Mouse (Mus musculus): ENCODE results near the gene Gm43720. TPM values are rescaled to one million over a fixed set of nuclear protein-coding genes. Genes with fewer than 3 reads are reported as not detected.
A peak's percentile ranks its signal among the peaks of the same experiment; 100 is the strongest.

The Gm43720 gene
- total RNA-seq, 2 experiments from 2014 or later: not detected

DNA sequence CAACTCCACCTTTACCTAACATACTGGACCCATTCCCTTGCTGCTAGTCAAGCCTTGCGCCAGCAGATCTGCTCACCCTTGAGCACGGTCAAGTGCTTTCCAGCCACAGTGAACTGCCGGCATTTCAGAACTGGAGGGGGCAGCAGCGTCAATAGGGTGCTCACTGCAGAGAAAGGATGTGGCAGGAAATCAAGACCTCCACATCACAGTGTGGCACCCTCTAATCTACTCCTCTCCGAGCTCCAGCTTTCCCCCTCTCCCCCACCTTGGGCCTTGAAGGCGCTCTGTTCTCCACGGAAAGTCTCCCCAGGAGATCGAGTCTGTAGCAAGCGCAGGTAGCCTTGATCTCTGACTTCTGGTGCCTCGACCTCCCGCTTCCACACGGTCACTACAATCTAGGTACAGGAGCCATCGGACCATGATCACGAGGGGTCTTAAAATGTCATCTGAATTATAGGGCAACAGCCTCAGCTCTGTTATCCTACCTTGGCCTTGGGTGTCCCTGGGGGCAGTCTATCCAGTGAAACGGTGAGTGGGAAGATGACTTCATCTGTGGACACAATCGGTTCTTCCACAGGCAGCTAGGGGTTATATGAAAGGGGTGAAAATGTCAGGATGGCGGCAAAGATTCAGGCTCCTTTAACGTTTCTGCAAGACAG lies 17.0 kb downstream of the Gm43720 start:
- no peak for DNase-seq (ENCODE audit: low spot score in 2 of 2)

DNA sequence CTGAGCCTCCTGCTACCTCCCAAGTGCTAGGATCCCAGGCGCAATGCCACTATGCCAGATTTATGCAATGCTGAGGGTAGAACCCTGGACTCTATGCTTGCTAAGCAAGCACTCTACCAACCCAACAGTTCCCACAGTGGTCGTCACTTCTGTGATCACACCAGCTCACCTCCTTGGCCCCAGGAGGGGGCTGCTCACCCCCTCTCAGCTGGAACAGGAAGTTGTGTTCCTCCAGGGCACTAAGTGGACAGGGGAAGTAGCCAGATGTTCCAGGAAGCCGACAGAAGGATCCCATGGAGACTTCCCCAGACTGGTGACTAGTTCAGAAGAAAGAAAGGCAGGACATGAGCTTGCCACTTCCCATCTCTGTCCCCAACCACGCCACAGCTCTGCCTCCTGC lies 17.8 kb downstream of the Gm43720 start:
- DNase-seq (ENCODE audit: low spot score in 2 of 2): no peak

DNA sequence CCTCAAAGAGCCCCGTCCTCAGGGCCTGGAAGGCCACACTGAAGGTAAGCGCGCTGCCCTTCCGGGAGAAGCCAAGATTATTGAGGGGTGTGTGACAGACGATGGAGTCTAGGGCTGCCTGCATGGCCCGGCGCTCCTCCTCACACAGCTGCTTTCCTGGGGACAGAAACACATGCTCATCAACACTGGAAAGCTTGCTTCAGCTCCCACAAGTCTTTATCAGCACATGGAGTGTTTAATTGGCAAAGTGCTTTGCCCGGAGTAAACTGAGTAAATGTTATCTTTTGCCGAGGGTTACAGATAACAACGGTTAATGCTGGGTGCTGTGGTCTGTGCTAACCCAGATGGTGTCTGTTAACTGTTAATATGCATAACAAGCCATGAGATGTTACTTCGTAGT lies 18.9 kb downstream of the Gm43720 start:
- no peak for DNase-seq (ENCODE audit: low spot score in 2 of 2)

DNA sequence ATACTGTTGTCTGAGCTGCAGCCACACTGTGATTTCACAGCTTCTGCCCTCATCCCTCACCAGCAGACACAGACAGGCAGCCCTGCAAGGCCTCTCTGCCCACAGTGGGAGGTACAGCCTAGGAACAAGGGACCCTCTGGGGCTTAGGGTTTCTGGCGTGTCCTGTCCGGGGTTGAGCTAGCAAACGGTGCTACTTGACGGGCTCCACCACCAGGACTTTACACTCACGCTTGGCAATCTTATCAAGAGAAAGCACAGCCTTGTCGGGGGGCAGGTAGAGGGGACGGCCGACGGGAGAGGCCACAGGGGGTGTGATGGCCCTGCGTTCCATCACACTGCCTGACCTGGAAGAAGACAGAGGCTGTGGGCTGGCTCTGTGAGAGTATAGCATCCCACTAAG lies 19.7 kb downstream of the Gm43720 start:
- DNase-seq (ENCODE audit: low spot score in 2 of 2): no peak

DNA sequence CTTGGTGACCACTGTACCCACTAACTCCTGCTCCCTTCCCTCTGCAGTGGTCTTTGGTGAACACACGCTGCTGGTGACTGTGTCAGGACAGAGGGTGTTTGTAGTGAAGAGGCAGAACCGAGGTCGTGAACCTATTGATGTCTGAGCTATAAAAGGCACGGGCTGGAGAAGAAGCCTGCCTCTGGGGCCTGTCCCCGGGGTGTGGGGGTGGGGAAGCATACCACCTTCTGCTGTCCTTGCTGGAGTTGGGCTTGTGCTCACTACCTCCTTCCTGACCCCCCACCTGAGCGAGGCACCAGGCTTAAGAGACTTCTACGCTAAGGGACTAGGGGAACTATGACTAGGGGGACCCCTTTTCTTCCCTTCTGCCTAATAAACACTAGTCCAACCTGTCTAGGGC lies 20.8 kb downstream of the Gm43720 start:
- DNase-seq (ENCODE audit: low spot score in 2 of 2): no peak

- DNase-seq (ENCODE audit: low spot score in 2 of 2): no peak
Measured at GRCm38 (mm10) chr5:138258542-138258941, 21.2 kb downstream of the Gm43720 start.

- DNase-seq (ENCODE audit: low spot score in 2 of 2): no peak
Measured at GRCm38 (mm10) chr5:138258078-138258477, 21.7 kb downstream of the Gm43720 start.

DNA sequence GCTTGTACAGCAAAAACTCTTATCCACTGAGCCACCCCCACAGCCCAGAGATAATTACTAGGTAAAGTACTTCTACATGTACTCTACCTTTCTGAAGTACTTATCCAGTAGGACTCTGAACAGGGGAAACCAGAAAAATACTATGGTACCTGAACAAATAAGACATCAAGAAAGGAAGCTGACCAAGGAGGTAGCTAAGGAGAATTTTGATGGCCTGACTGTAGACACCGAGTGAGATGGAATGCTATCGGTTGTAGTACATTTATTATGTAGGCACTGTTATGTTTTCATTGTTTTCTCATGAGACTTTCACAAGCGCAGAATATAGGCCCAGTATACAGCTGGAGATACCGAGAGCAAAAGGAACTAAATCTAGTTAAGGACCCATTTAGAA lies 22.2 kb downstream of the Gm43720 start:
- no peak for DNase-seq (ENCODE audit: low spot score in 2 of 2)

DNA sequence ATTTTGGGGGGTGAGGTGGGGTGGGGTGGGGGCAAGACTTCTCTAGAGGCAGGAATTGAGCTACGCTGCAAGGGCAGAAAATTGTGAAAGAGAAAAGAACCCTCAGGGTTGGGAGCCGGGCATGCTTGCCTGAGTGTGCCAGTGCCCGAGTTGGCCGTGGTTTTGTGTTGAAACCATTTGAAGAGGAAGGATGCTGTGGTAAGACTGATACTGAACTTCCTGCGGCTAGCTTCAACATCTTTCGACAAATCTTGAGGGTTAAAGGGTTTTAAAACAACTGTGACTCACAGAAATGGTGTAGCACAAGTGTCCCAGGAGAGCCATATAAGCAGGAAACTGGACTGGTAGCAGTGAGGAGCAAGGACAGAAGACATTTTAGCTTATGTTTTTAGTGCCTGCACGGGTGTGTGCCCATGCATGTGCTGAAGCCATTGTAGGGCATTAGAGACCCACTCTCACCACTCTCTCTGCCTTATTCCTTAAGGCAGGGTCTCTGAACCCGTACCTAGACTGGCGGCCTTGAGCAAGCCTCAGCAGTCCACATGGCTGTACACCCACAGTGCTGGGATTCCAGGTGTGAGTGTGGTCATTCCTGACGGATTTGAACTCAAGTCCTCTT lies 22.7 kb downstream of the Gm43720 start:
- no peak for DNase-seq (ENCODE audit: low spot score in 2 of 2)

GRCm38 (mm10) chr5:138256094-138256467 lies 23.7 kb downstream of the Gm43720 start:
- no peak for DNase-seq (ENCODE audit: low spot score in 2 of 2)

GRCm38 (mm10) chr5:138255353-138256093 lies 24.2 kb downstream of the Gm43720 start, which contains the start of gene Lamtor4:
TSS of gene Lamtor4 (plus strand) at chr5:138255482.
- DNase-seq (ENCODE audit: low spot score in 2 of 2): peak; percentile 94

GRCm38 (mm10) chr5:138253061-138253460 lies 26.7 kb downstream of the Gm43720 start:
- DNase-seq (ENCODE audit: low spot score in 2 of 2): no peak

GRCm38 (mm10) chr5:138251144-138251543 lies 28.6 kb downstream of the Gm43720 start:
- DNase-seq (ENCODE audit: low spot score in 2 of 2): no peak

- no peak for DNase-seq (ENCODE audit: low spot score in 2 of 2)
Measured at GRCm38 (mm10) chr5:138241511-138241910, 38.2 kb downstream of the Gm43720 start.

- DNase-seq (ENCODE audit: low spot score in 2 of 2): no peak
Measured at GRCm38 (mm10) chr5:138234224-138234623, 45.5 kb downstream of the Gm43720 start.

DNA sequence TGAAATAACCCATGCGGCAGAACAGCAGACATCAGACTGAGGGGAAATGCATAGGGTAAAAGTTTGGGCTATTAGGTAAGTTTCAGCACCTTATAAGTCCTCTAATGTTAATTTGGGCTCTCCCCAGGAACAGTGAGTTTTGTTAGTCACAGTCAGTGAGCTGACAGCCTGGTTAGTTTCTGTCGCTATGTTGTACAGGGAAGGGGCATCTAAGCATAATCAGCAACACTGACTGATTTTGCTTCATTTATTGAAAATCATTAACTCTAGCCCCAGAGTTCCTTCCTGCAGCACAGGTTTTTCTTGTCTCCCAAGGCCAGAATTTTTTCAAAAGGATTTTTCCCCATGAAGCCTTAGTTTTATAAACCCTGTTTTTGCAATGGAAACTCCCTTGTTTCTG lies 46.0 kb downstream of the Gm43720 start:
- DNase-seq (ENCODE audit: low spot score in 2 of 2): no peak

- DNase-seq (ENCODE audit: low spot score in 2 of 2): no peak
Measured at GRCm38 (mm10) chr5:138229511-138229910, 50.2 kb downstream of the Gm43720 start.

GRCm38 (mm10) chr5:138228026-138228425 lies 51.7 kb downstream of the Gm43720 start:
- peak in 1 of 2 experiments; percentile 9 for DNase-seq (ENCODE audit: low spot score in 2 of 2)

GRCm38 (mm10) chr5:138227367-138227766 lies 52.4 kb downstream of the Gm43720 start:
- no peak for DNase-seq (ENCODE audit: low spot score in 2 of 2)

DNA sequence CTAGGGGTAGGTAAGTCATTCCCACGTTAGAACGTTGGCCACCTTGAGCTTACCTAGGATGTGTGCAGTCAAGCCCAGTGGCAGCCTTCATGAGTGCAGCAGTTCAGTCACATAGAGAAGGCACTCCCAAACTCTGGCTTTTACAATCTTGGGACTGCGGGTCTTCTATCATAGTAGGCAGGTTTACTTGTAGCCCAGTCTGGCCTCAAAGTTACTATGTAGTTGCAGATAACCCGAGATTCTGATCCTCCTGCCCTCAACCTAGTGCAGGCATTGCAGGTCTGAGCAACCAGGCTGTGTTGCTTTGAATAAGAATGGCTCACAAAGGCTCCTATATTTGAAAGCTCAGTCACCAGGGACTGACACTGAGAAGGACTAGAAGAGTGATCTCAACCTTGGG lies 53.3 kb downstream of the Gm43720 start:
- DNase-seq (ENCODE audit: low spot score in 2 of 2): no peak

DNA sequence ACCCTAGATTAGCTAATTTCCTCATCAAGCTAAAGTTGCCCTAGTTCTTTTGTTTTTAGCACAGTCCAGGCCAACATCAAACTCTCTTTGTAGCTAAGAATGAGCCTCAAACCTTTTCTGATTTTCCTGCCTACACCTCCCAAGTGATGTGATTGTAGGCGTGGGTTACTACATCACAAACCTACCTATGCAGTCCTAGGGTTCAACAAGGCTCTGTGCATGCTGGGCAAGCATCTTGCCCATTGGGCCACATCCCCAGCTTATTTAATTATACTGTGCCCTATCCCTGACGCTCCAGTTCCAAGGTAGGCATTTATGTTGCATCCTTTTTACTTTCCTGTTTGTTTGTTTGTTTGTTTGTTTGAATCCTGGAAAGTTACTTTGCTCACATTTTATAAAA lies 54.1 kb downstream of the Gm43720 start, which contains the start of gene Nxpe5:
TSS of gene Nxpe5 (plus strand) at position 199 of the 400 bp plus-strand sequence.
- DNase-seq (ENCODE audit: low spot score in 2 of 2): no peak

GRCm38 (mm10) chr5:138223287-138223686 lies 56.5 kb downstream of the Gm43720 start:
- no peak for DNase-seq (ENCODE audit: low spot score in 2 of 2)
